Mouse (Mus musculus) lung, adult 2 months (tissue): ENCODE measurements around the gene Adcy4.

Source experiments
- CTCF ChIP-seq: fragments of 200-500 bp; IDR thresholded peaks from 2 replicates; pipeline ENCODE4 v1.5.1; 2011; ENCODE audit warnings: mild to moderate bottlenecking, low read length, control low read depth; ENCODE audit not compliant: insufficient read depth
- POLR2A ChIP-seq: fragments of 200-500 bp; IDR thresholded peaks from 2 replicates; pipeline ENCODE4 v1.6.1; 2011; ENCODE audit warnings: low read depth, mild to moderate bottlenecking, control low read depth, low read length, borderline replicate concordance; ENCODE audit errors: extremely low read depth

DNA sequence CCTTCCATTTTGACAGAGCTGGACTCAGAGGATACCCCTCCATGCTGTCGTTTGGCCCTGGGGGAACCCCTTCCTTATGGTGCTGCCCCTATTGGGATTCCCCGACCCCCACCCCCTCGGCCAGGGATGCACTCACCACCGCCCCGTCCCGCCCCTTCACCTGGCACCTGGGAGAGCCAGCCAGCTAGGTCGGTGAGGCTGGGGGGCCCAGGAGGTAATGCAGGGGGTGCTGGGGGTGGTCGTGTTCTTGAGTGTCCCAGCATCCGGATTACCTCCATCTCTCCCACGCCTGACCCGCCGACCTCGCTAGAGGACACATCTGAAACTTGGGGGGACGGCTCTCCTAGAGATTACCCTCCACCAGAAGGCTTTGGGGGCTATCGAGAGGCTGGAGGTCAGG is 42.2 kb upstream of the Adcy4 start:
- no peak for TF ChIP-seq CTCF
- no peak for TF ChIP-seq POLR2A
